Mouse (Mus musculus): ENCODE measurements around the gene Haus4. TPM values are rescaled to one million over a fixed set of nuclear protein-coding genes. Genes with fewer than 3 reads are reported as not detected.
A peak's percentile ranks its signal among the peaks of the same experiment; 100 is the strongest.

Gene Haus4
- polyA plus RNA-seq, 1 experiment from 2014 or later: 32.2 TPM

DNA sequence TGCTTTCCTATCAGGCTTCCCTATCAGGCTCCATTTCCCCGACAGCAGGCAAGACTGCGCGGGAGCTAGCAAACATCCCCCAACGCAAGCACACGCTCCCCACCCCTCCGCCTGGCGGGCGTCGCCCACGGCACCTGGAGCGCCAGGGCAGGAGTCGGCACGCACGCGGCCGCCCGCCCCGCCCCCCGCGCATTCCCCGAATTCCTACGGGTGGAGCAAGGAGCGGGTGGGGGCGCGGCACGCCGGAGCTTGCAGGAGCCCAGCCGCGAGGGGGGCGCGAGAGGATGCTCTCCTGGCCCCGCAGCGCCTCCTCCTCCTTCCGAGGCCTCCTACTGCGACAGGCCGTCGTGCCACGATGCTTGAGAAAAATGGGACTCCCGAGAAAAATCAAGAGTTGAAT, 21.2 kb upstream of the Haus4 start:
- H3K27ac ChIP-seq (ENCODE audit: low read length): no peak overlapping the region
- H3K9me3 ChIP-seq (replicated peaks; ENCODE audit: control insufficient read depth, low read length): no peaks in the 10 kb centered on the region
- WGBS (ENCODE audit: insufficient replicate concordance): 1% methylated on average over 31 of the region's 39 CpGs
- H3K4me3 ChIP-seq (ENCODE audit: low read depth, low read length): peak overlapping the region; percentile 67
- ATAC-seq (ENCODE audit: low read depth): peak; percentile 51
- H3K27me3 ChIP-seq (ENCODE audit: control insufficient read depth, insufficient read depth, low read depth, low read length): peaks cover 54% of the 10 kb centered on the region
- no peak overlapping the region; the same call in 1 of the 2 replicates for H3K9ac ChIP-seq (ENCODE audit: low read depth, low read length)
- no peaks in the 10 kb centered on the region for H3K36me3 ChIP-seq (ENCODE audit: control insufficient read depth, insufficient read depth)
- peaks cover 23% of the 10 kb centered on the region for H3K4me1 ChIP-seq (ENCODE audit: control insufficient read depth, low read depth, low read length)
- H3K4me2 ChIP-seq (ENCODE audit: low read depth, low read length): peak overlapping the region; percentile 62

DNA sequence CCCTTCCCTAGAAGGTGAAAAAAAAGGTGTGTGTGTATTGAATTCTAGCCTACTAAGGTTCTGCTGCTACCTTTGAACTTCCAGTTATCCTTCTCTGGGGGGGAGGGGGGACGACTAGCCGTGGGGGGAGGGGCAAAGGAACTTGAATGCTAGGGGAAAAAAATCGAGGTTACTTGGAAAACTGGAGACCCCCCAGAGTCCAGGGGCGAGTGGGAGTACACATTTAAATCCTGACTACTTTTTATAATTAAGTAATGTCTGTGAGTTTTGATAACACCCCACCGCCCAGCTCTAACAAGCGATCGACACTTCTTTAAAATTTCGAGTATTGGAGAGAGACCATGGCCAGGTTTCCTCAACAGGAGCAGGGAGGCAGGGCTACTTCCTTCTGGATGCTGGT, 20.6 kb upstream of the Haus4 start:
- no peaks in the 10 kb centered on the region for H3K9me3 ChIP-seq (replicated peaks; ENCODE audit: control insufficient read depth, low read length)
- peak overlapping the region; percentile 62 for H3K4me2 ChIP-seq (ENCODE audit: low read depth, low read length)
- no peaks in the 10 kb centered on the region for H3K36me3 ChIP-seq (ENCODE audit: control insufficient read depth, insufficient read depth)
- peaks cover 54% of the 10 kb centered on the region for H3K27me3 ChIP-seq (ENCODE audit: control insufficient read depth, insufficient read depth, low read depth, low read length)
- peaks cover 23% of the 10 kb centered on the region for H3K4me1 ChIP-seq (ENCODE audit: control insufficient read depth, low read depth, low read length)
- H3K4me3 ChIP-seq (ENCODE audit: low read depth, low read length): peak overlapping the region; percentile 67
- 14% methylated on average over 8 of the region's 8 CpGs for WGBS (ENCODE audit: insufficient replicate concordance)
- H3K27ac ChIP-seq (ENCODE audit: low read length): no peak overlapping the region
- no peak for ATAC-seq (ENCODE audit: low read depth)
- H3K9ac ChIP-seq (ENCODE audit: low read depth, low read length): peak overlapping the region; percentile 41

GRCm38 (mm10) chr14:54574253-54574652, 19.8 kb upstream of the Haus4 start:
- Histone ChIP-seq H3K27ac (ENCODE audit: low read length) (no peak overlapping the region), H3K4me1 (ENCODE audit: control insufficient read depth, low read depth, low read length) (peaks cover 21% of the 10 kb centered on the region), H3K9me3 (replicated peaks; ENCODE audit: control insufficient read depth, low read length) (no peaks in the 10 kb centered on the region), H3K4me2 (ENCODE audit: low read depth, low read length) (peak overlapping the region; percentile 62), H3K9ac (ENCODE audit: low read depth, low read length) (peak overlapping the region; percentile 1; the same call in 1 of the 2 replicates), H3K27me3 (ENCODE audit: control insufficient read depth, insufficient read depth, low read depth, low read length) (peaks cover 54% of the 10 kb centered on the region), H3K36me3 (ENCODE audit: control insufficient read depth, insufficient read depth) (no peaks in the 10 kb centered on the region), H3K4me3 (ENCODE audit: low read depth, low read length) (0 out of 2 replicates have a peak overlapping the region, but pooled peaks have one; percentile 3)
- ATAC-seq (ENCODE audit: low read depth): no peak
- 44% methylated on average over 4 of the region's 4 CpGs for WGBS (ENCODE audit: insufficient replicate concordance)

- H3K36me3 ChIP-seq (ENCODE audit: control insufficient read depth, insufficient read depth): no peaks in the 10 kb centered on the region
- 25% methylated on average over 14 of the region's 14 CpGs for WGBS (ENCODE audit: insufficient replicate concordance)
- peak overlapping the region; percentile 14 for H3K4me2 ChIP-seq (ENCODE audit: low read depth, low read length)
- peaks cover 20% of the 10 kb centered on the region for H3K4me1 ChIP-seq (ENCODE audit: control insufficient read depth, low read depth, low read length)
- H3K27me3 ChIP-seq (ENCODE audit: control insufficient read depth, insufficient read depth, low read depth, low read length): peaks cover 49% of the 10 kb centered on the region
- H3K27ac ChIP-seq (ENCODE audit: low read length): no peak overlapping the region
- no peak overlapping the region for H3K9ac ChIP-seq (ENCODE audit: low read depth, low read length)
- peak; percentile 42 for ATAC-seq (ENCODE audit: low read depth)
- H3K4me3 ChIP-seq (ENCODE audit: low read depth, low read length): no peak overlapping the region
- no peaks in the 10 kb centered on the region for H3K9me3 ChIP-seq (replicated peaks; ENCODE audit: control insufficient read depth, low read length)
Observed at GRCm38 (mm10) chr14:54572790-54573736, 18.6 kb upstream of the Haus4 start.

DNA sequence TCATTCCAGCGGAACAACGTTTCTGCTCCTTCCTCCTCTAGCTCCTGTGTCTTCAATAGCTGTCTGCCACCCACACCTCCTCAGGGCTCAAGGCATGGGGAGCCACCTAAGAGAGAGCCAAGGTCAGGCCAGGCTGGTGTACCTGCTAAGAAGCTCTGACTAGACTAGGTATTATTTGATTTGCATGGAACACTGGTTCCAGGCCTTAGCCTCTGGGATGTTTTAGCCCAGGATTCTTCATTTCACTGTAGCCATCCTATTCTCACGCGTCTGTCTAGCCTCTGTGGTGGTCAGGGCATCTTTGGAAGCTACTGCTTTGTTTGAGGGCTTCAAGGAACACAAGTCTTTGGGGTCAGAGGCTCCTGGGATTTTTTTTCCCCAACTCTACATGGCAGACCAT, 17.7 kb upstream of the Haus4 start:
- H3K4me2 ChIP-seq (ENCODE audit: low read depth, low read length): no peak overlapping the region
- no peaks in the 10 kb centered on the region for H3K36me3 ChIP-seq (ENCODE audit: control insufficient read depth, insufficient read depth)
- H3K4me1 ChIP-seq (ENCODE audit: control insufficient read depth, low read depth, low read length): peaks cover 20% of the 10 kb centered on the region
- no peak overlapping the region for H3K4me3 ChIP-seq (ENCODE audit: low read depth, low read length)
- 69% methylated on average over 4 of the region's 4 CpGs for WGBS (ENCODE audit: insufficient replicate concordance)
- ATAC-seq (ENCODE audit: low read depth): no peak
- no peak overlapping the region for H3K9ac ChIP-seq (ENCODE audit: low read depth, low read length)
- no peak overlapping the region for H3K27ac ChIP-seq (ENCODE audit: low read length)
- H3K9me3 ChIP-seq (replicated peaks; ENCODE audit: control insufficient read depth, low read length): no peaks in the 10 kb centered on the region
- peaks cover 40% of the 10 kb centered on the region for H3K27me3 ChIP-seq (ENCODE audit: control insufficient read depth, insufficient read depth, low read depth, low read length)

- Histone ChIP-seq H3K4me1 (ENCODE audit: control insufficient read depth, low read depth, low read length) (peaks cover 20% of the 10 kb centered on the region), H3K4me2 (ENCODE audit: low read depth, low read length) (no peak overlapping the region), H3K9me3 (replicated peaks; ENCODE audit: control insufficient read depth, low read length) (no peaks in the 10 kb centered on the region), H3K4me3 (ENCODE audit: low read depth, low read length) (no peak overlapping the region), H3K27ac (ENCODE audit: low read length) (no peak overlapping the region), H3K9ac (ENCODE audit: low read depth, low read length) (no peak overlapping the region), H3K27me3 (ENCODE audit: control insufficient read depth, insufficient read depth, low read depth, low read length) (peaks cover 16% of the 10 kb centered on the region), H3K36me3 (ENCODE audit: control insufficient read depth, insufficient read depth) (no peaks in the 10 kb centered on the region)
- no peak for ATAC-seq (ENCODE audit: low read depth)
- WGBS (ENCODE audit: insufficient replicate concordance): 69% methylated on average over 17 of the region's 17 CpGs
Observed at GRCm38 (mm10) chr14:54569451-54570392, 15.3 kb upstream of the Haus4 start.

DNA sequence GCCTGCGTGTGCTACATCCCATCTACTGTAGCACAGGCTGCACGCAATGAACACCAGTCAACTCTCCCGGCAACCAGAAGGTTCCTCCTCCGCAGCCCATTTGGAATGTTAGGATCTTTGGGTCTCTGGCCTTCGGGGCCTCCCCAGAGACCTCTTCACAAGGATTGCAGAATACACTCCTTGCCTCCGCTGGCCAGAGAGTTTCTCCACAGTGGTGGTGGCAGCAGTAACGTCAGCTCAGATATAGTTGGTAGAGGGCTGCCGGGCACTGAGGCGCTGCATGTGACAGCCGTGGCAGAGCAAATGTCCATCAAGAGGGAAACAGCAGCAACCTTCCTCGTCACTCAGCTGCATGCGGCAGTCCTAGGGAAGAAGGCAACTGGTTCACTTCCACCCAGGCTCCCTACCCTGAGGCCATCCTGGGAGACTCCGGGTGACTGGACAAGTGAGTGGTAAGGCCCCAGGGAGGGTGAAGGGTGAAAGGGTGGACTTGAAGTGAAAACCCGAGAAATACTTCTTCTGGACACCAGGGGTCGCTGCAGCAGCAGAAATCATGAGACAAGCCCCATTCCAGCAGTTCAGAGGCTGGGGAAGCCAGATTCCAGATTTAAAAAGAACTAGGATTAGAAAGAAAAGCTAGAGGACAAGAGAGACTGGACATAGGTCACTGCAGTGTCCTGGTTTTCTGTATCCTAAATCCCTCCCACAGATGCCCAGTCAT, 14.4 kb upstream of the Haus4 start:
- H3K36me3 ChIP-seq (ENCODE audit: control insufficient read depth, insufficient read depth): no peaks in the 10 kb centered on the region
- no peak for ATAC-seq (ENCODE audit: low read depth)
- H3K27ac ChIP-seq (ENCODE audit: low read length): no peak overlapping the region
- peaks cover 7% of the 10 kb centered on the region for H3K27me3 ChIP-seq (ENCODE audit: control insufficient read depth, insufficient read depth, low read depth, low read length)
- H3K4me2 ChIP-seq (ENCODE audit: low read depth, low read length): no peak overlapping the region
- peaks cover 14% of the 10 kb centered on the region for H3K4me1 ChIP-seq (ENCODE audit: control insufficient read depth, low read depth, low read length)
- no peaks in the 10 kb centered on the region for H3K9me3 ChIP-seq (replicated peaks; ENCODE audit: control insufficient read depth, low read length)
- H3K4me3 ChIP-seq (ENCODE audit: low read depth, low read length): no peak overlapping the region
- WGBS (ENCODE audit: insufficient replicate concordance): 61% methylated on average over 15 of the region's 15 CpGs
- no peak overlapping the region for H3K9ac ChIP-seq (ENCODE audit: low read depth, low read length)

DNA sequence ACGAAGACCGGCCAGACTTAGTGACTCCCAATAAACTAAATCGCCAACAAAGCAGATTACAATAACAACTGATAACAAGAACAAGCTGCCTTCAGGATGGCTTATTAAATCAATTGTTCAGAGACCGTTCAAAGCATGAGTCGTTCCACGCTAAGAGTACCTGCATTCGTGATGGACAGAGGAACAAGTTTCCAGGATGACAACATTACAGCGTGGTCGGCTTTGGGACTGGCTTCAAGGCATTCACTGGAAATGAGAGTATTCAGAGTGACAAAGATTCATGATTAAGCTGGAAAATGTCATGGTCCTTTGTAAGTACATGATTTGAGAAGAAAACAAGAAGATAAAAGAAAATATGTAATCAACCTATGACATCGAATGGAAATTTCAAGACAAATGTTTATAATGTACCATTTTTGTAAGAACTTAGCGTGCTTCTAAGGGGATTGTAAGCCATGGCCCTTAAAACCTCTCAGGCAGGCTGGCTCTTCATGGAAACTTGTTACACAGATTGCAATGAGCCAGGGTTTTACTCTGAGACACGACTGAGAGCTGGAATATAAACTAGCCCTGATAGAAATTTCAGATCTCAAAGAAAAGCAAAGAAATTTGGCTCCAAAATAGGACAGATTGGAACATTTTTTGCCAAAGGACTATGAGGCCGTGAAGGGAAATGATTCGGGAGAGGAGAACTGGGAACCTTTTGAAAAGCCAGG, 6.3 kb upstream of the Haus4 start:
- Histone ChIP-seq H3K9ac (ENCODE audit: low read depth, low read length) (no peak overlapping the region), H3K9me3 (replicated peaks; ENCODE audit: control insufficient read depth, low read length) (no peaks in the 10 kb centered on the region), H3K4me1 (ENCODE audit: control insufficient read depth, low read depth, low read length) (no peaks in the 10 kb centered on the region), H3K27ac (ENCODE audit: low read length) (no peak overlapping the region), H3K36me3 (ENCODE audit: control insufficient read depth, insufficient read depth) (no peaks in the 10 kb centered on the region), H3K27me3 (ENCODE audit: control insufficient read depth, insufficient read depth, low read depth, low read length) (no peaks in the 10 kb centered on the region), H3K4me2 (ENCODE audit: low read depth, low read length) (no peak overlapping the region), H3K4me3 (ENCODE audit: low read depth, low read length) (no peak overlapping the region)
- no peak for ATAC-seq (ENCODE audit: low read depth)
- WGBS (ENCODE audit: insufficient replicate concordance): 71% methylated on average over 14 of the region's 14 CpGs
